In the genomic region with DNA sequence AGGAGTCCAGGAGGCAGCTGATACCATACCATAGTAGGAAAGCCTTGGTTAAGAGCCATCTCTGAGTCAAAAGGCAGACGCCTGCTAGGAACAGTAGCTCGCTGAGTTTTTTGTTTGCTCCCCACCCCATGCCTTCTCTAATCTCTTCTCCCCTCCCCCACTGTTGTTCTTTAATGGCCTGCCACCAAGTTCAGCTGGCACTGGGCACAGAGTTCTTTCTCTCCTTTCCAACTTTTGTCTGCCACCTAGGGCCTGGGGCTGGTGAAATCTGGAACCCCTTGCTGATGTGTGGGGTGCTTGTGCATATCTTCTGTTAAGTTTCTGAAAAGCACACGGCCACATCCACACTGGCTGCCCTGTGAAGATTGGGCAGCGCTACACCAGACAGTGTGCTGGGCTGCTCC, we compare ENCODE assay signal across 10 mouse cellular contexts.
DNase-seq lines count a peak whose midpoint lies in the region; ATAC-seq lines count a peak whose summit lies in the region.
"Had no signal": no experiment of that assay in that cellular context is flagged by ENCODE, and none has a peak within 500 bp of the region (broad histone marks: within the 10 kb centered on the region; RNA-seq: fewer than 3 reads in every experiment).

No protein-coding gene starts in this region.

- H3K9me3 ChIP-seq in heart, embryonic 10.5 days, result no peaks in the 10 kb centered on the region
- H3K9me3 ChIP-seq in hindbrain, embryonic 11.5 days (ENCODE audit: control insufficient read depth, low read length), result no peaks in the 10 kb centered on the region
- H3K9me3 ChIP-seq in midbrain, embryonic 16.5 days (replicated peaks; ENCODE audit: control insufficient read depth, low read length, poor library complexity, severe bottlenecking), result no peaks in the 10 kb centered on the region

- peak; percentile 5; the same call in 1 of the 2 replicates for ATAC-seq in hindbrain, embryonic 11.5 days (ENCODE audit: low FRiP score)
- peak; percentile 65 for ATAC-seq in midbrain, embryonic 16.5 days
- no peak for ATAC-seq in erythroid progenitor cell, adult 5-6 weeks (replicated peaks; ENCODE audit: low FRiP score, poor library complexity, severe bottlenecking)
- ATAC-seq: Patski had no signal

- H3K27ac ChIP-seq in heart, embryonic 10.5 days, result 0 out of 2 replicates have a peak overlapping the region, but pooled peaks have one; percentile 16
- H3K27ac ChIP-seq in hindbrain, embryonic 11.5 days (ENCODE audit: low read depth, low read length), result peak overlapping the region; percentile 71
- no peak overlapping the region for H3K27ac ChIP-seq in midbrain, embryonic 16.5 days (ENCODE audit: low read length)

- H3K9ac ChIP-seq in hindbrain, embryonic 11.5 days (ENCODE audit: low read depth, low read length), result no peak overlapping the region
- H3K9ac ChIP-seq in midbrain, embryonic 16.5 days (ENCODE audit: low read depth, low read length), result no peak overlapping the region

- WGBS in heart, embryonic 10.5 days, result 29% methylated on average over 4 of the region's 4 CpGs
- WGBS in hindbrain, embryonic 11.5 days, result 29% methylated on average over 4 of the region's 4 CpGs
- WGBS in midbrain, embryonic 16.5 days, result 20% methylated on average over 4 of the region's 4 CpGs

- no peak overlapping the region for H3K4me3 ChIP-seq in heart, embryonic 10.5 days
- no peak overlapping the region for H3K4me3 ChIP-seq in hindbrain, embryonic 11.5 days (ENCODE audit: low read depth, low read length)
- H3K4me3 ChIP-seq in midbrain, embryonic 16.5 days (ENCODE audit: low read depth, low read length), result no peak overlapping the region

- no peak for DNase-seq in heart, embryonic 10.5 days (ENCODE audit: low spot score)
- DNase-seq in heart, adult 11 months, result no peak
- DNase-seq in brain, embryonic 18.5 days (ENCODE audit: low read depth, low spot score), result peak; percentile 12
- peak; percentile 45 for DNase-seq in hindbrain, embryonic 11.5 days (ENCODE audit: low spot score)
- no peak for DNase-seq in spleen, postnatal 4 days (ENCODE audit: low spot score in 2 of 2)
- no peak for DNase-seq in gastrocnemius, postnatal 4 days (ENCODE audit: low spot score in 2 of 2)
- DNase-seq: kidney, postnatal 14 days had no signal

- peaks cover 20% of the 10 kb centered on the region for H3K4me1 ChIP-seq in heart, embryonic 10.5 days
- H3K4me1 ChIP-seq in hindbrain, embryonic 11.5 days (replicated peaks; ENCODE audit: control insufficient read depth, insufficient read depth, low read length), result peaks cover 9% of the 10 kb centered on the region
- H3K4me1 ChIP-seq in midbrain, embryonic 16.5 days (ENCODE audit: control insufficient read depth, insufficient read depth, low read length), result peaks cover 3% of the 10 kb centered on the region

- no peaks in the 10 kb centered on the region for H3K27me3 ChIP-seq in heart, embryonic 10.5 days (ENCODE audit: insufficient read depth, poor library complexity, severe bottlenecking)
- H3K27me3 ChIP-seq in hindbrain, embryonic 11.5 days (ENCODE audit: control insufficient read depth, insufficient read depth, low read length), result no peaks in the 10 kb centered on the region
- H3K27me3 ChIP-seq in midbrain, embryonic 16.5 days (ENCODE audit: control insufficient read depth, insufficient read depth, low read depth, low read length), result no peaks in the 10 kb centered on the region
- H3K27me3 ChIP-seq: Patski had no signal

- no peak overlapping the region for H3K4me2 ChIP-seq in hindbrain, embryonic 11.5 days (replicated peaks; ENCODE audit: low read depth, low read length)
- H3K4me2 ChIP-seq in midbrain, embryonic 16.5 days (ENCODE audit: low read length), result no peak overlapping the region

- no peaks in the 10 kb centered on the region for H3K36me3 ChIP-seq in heart, embryonic 10.5 days
- no peaks in the 10 kb centered on the region for H3K36me3 ChIP-seq in hindbrain, embryonic 11.5 days (ENCODE audit: control insufficient read depth, insufficient read depth, low read length)
- no peaks in the 10 kb centered on the region for H3K36me3 ChIP-seq in midbrain, embryonic 16.5 days (ENCODE audit: control insufficient read depth, insufficient read depth, low read length)

Comparison
In these comparisons a context has a peak if more than half of its experiments do, and no peak if none do; other contexts are left out.
1. DNase-seq: peak in brain, embryonic 18.5 days (single experiment) and hindbrain, embryonic 11.5 days (single experiment); none in heart, embryonic 10.5 days (single experiment), heart, adult 11 months (single experiment), spleen, postnatal 4 days (0 of 2) and gastrocnemius, postnatal 4 days (0 of 2).